Mouse (Mus musculus) myocyte (in vitro differentiated cells): Measurements from ENCODE around the gene Sox5. TPM values are rescaled to one million over a fixed set of nuclear protein-coding genes. Genes with fewer than 3 reads are reported as not detected.

ENCODE experiments used
- H3K27me3 ChIP-seq: one replicate; pipeline ENCODE4 v1.6.1; 2011; ENCODE audit not compliant: control insufficient read depth, insufficient read depth, insufficient read length
- H3K36me3 ChIP-seq: one replicate; pipeline ENCODE4 v1.6.1; 2011; ENCODE audit not compliant: control insufficient read depth, insufficient read depth
- H3K4me2 ChIP-seq: one replicate; pipeline ENCODE4 v1.6.1; 2011; ENCODE audit warnings: low read depth, control low read depth
- H3K4me3 ChIP-seq: one replicate; pipeline ENCODE4 v1.5.1; 2011; ENCODE audit warnings: mild to moderate bottlenecking, control low read depth, moderate library complexity
- H3K79me2 ChIP-seq: one replicate; pipeline ENCODE4 v1.6.1; 2011; ENCODE audit not compliant: control insufficient read depth, insufficient read depth
- H3ac ChIP-seq: one replicate; pipeline ENCODE4 v1.6.1; 2011; ENCODE audit not compliant: control insufficient read depth, insufficient read length
- CEBPB ChIP-seq: IDR thresholded peaks from 2 replicates; pipeline ENCODE4 v1.6.1; 2011; ENCODE audit warnings: mild to moderate bottlenecking, moderate library complexity; ENCODE audit not compliant: poor library complexity, insufficient read depth, severe bottlenecking
- E2F4 ChIP-seq: IDR thresholded peaks from one replicate; pipeline ENCODE4 v1.6.1; 2011; ENCODE audit warnings: mild to moderate bottlenecking, control low read depth, moderate library complexity; ENCODE audit not compliant: insufficient read depth
- MAX ChIP-seq: IDR thresholded peaks from one replicate; pipeline ENCODE4 v1.6.1; 2011; ENCODE audit warnings: low read depth, mild to moderate bottlenecking, control low read depth
- MYOD1 ChIP-seq, 3 experiments: IDR thresholded peaks; one replicate each; pipeline ENCODE4 v1.6.1; 2011; ENCODE audit warnings: control low read depth in 2 of 3, low read depth in 2 of 3, mild to moderate bottlenecking in 2 of 3, moderate library complexity in 1 of 3; ENCODE audit not compliant: insufficient read length in 2 of 3, control insufficient read depth in 1 of 3
- MYOG ChIP-seq, 3 experiments: IDR thresholded peaks; one replicate each; pipeline ENCODE4 v1.6.1; 2011; ENCODE audit warnings: control low read depth in 2 of 3, low read depth in 2 of 3, mild to moderate bottlenecking in 2 of 3; ENCODE audit not compliant: insufficient read length in 2 of 3, control insufficient read depth in 1 of 3, insufficient read depth in 1 of 3
- POLR2A ChIP-seq: IDR thresholded peaks from one replicate; pipeline ENCODE4 v1.6.1; 2011; ENCODE audit warnings: low read depth, mild to moderate bottlenecking, control low read depth, moderate library complexity; ENCODE audit not compliant: insufficient read length
- POLR2AphosphoS2 ChIP-seq: IDR thresholded peaks from one replicate; pipeline ENCODE4 v1.6.1; 2011; ENCODE audit warnings: low read depth, control low read depth; ENCODE audit not compliant: insufficient read length
- REST ChIP-seq: IDR thresholded peaks from one replicate; pipeline ENCODE4 v1.6.1; 2011; ENCODE audit warnings: mild to moderate bottlenecking, control low read depth, moderate library complexity; ENCODE audit not compliant: insufficient read depth, insufficient read length
- SRF ChIP-seq: IDR thresholded peaks from one replicate; pipeline ENCODE4 v1.6.1; 2011; ENCODE audit warnings: low read depth; ENCODE audit not compliant: control insufficient read depth, insufficient read length
- TCF12 ChIP-seq: IDR thresholded peaks from one replicate; pipeline ENCODE4 v1.6.1; 2011; ENCODE audit warnings: mild to moderate bottlenecking, control low read depth; ENCODE audit not compliant: poor library complexity, insufficient read depth, severe bottlenecking
- TCF3 ChIP-seq: IDR thresholded peaks from one replicate; pipeline ENCODE4 v1.6.1; 2011; ENCODE audit warnings: low read depth, control low read depth; ENCODE audit not compliant: insufficient read length
- USF1 ChIP-seq: IDR thresholded peaks from one replicate; pipeline ENCODE4 v1.6.1; 2011; ENCODE audit warnings: low read depth, mild to moderate bottlenecking, control low read depth, moderate library complexity
- polyA plus RNA-seq: library from polyadenylated mRNA; unstranded; fragments of >200 nt; fragmentation: generic; extraction: Trizol; gene quantifications from one replicate; pipeline ENCODE4 v1.2.1, GENCODE M21; 2012; ENCODE audit warnings: missing spikeins

The Sox5 gene
- polyA plus RNA-seq, 1 experiment: 0.50 TPM

DNA sequence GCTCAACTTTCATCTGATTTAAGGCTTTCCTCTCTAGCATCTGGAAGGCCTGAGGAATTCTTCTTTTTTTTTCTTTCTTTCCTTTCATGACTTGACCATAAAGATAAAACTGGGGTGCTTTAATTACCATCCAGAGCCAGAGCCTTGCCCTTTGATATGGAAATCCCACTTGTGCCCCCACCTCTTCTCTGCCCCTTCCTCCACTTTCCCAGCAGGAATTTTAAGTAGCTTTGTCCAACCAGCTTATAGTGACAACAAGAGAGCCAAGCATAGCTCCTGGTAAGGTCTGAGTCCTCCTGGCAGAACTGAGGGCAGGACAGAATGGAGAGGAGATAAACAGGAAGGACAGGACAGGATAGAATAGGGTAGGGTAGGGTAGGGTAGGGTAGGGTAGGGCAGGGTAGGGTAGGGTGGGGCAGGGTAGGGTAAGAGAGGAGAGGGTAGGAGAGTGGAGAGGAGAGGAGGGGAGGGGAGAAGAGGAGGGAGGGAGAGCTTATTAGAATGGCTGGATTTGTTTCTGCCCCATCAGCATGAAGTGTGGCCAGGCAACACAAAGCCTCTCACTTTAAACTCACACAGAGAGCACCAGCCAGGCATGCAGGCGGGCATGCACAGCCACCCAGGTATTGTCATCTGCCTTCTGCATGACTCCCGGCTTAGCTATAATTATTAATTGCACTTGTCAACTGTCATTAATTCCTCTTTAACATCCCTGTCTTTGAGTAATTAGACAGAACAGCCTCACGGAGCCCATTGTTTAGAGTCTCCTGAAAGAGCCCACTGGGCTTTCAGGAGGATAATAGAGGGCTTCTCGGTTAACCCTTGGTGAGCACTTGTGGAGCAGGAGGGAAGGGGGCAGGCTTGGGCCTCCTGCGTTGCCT lies 300.9 kb downstream of the Sox5 start:
- Histone ChIP-seq H3K27me3 (no peaks in the 10 kb centered on the region), H3ac (no peak overlapping the region), H3K4me2 (no peak overlapping the region), H3K79me2 (no peaks in the 10 kb centered on the region), H3K36me3 (no peaks in the 10 kb centered on the region), H3K4me3 (no peak overlapping the region)
- TF ChIP-seq POLR2AphosphoS2: no peak
- TF ChIP-seq MYOG (IDR thresholded peaks at IDR 0.05; ENCODE audit: control insufficient read depth in 1 of 3, insufficient read depth in 1 of 3, insufficient read length in 2 of 3, low read depth in 2 of 3): no peak
- TF ChIP-seq REST: no peak
- TF ChIP-seq E2F4: no peak
- TF ChIP-seq POLR2A: no peak
- no peak for TF ChIP-seq MYOD1 (IDR thresholded peaks at IDR 0.05; ENCODE audit: control insufficient read depth in 1 of 3, insufficient read length in 2 of 3, low read depth in 2 of 3)
- no peak for TF ChIP-seq USF1
- no peak for TF ChIP-seq SRF
- TF ChIP-seq TCF3: no peak
- TF ChIP-seq MAX: no peak
- no peak for TF ChIP-seq CEBPB
- TF ChIP-seq TCF12: no peak

DNA sequence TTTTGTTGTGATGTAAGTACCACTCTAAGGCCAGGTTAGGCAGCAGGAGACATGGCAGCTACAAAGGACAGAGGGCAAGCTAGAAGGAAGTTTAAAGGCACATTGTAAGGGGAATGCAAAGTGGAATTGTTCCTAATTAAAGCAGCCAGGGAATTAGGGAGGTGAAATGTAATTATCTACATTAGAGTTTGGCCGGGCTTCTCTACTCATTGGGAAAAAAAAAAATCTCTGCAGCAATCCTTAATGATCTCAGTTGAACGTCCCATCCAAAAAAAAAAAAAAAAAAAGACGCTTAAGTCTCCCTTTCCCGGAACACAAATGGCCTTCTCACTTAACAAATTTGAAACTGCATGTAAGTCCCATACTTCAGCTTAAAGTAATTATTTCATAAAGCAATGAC lies 301.9 kb downstream of the Sox5 start:
- TF ChIP-seq TCF3 (no peak), USF1 (no peak), E2F4 (no peak), MYOG (IDR thresholded peaks at IDR 0.05; ENCODE audit: control insufficient read depth in 1 of 3, insufficient read depth in 1 of 3, insufficient read length in 2 of 3, low read depth in 2 of 3) (no peak), POLR2AphosphoS2 (no peak), MYOD1 (IDR thresholded peaks at IDR 0.05; ENCODE audit: control insufficient read depth in 1 of 3, insufficient read length in 2 of 3, low read depth in 2 of 3) (no peak), MAX (no peak), POLR2A (no peak), TCF12 (no peak), CEBPB (no peak), REST (no peak), SRF (no peak)
- no peak overlapping the region for H3K4me3 ChIP-seq
- H3K36me3 ChIP-seq: no peaks in the 10 kb centered on the region
- H3K79me2 ChIP-seq: no peaks in the 10 kb centered on the region
- H3K4me2 ChIP-seq: no peak overlapping the region
- no peaks in the 10 kb centered on the region for H3K27me3 ChIP-seq
- no peak overlapping the region for H3ac ChIP-seq

DNA sequence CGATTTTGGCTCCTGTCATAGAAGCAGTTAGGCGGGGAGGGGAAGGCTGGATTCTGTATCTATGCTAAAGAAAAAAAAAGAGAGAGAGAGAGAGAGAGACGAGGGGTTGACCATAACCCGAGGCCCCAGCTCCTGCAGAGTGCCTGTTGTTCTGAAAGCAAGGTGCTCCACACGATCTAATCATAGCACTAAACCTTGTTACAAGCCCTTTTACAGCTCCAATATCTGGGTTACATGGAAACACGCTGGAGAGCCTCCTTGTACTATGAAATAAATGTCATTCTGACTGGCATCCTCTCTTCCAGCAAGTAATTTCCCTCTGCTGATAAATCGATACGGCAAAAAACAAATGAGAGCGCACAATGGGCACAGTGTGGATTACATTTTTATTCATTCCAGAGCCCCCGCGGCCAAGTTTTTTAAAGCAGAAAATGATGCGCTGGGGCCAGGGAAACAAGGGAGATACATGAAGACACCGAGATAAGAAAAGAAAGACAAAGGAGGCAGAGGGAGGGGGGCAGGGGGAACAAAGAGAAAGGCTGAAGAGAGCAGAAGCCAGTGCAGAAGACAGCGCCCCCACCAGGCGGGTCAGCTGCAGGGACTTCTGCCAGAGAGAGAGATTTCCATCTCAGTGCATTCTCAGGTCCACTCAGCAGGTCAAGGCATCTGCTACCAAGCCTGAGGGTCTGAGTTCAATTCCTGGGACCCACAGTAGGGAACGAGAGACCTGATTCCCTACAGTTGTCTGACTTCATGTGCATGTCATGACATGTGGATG lies 304.3 kb downstream of the Sox5 start:
- Histone ChIP-seq H3ac (no peak overlapping the region), H3K36me3 (no peaks in the 10 kb centered on the region), H3K4me2 (no peak overlapping the region), H3K4me3 (no peak overlapping the region), H3K27me3 (no peaks in the 10 kb centered on the region), H3K79me2 (no peaks in the 10 kb centered on the region)
- TF ChIP-seq USF1: no peak
- TF ChIP-seq MAX: no peak
- no peak for TF ChIP-seq TCF12
- TF ChIP-seq MYOG (IDR thresholded peaks at IDR 0.05; ENCODE audit: control insufficient read depth in 1 of 3, insufficient read depth in 1 of 3, insufficient read length in 2 of 3, low read depth in 2 of 3): no peak
- no peak for TF ChIP-seq MYOD1 (IDR thresholded peaks at IDR 0.05; ENCODE audit: control insufficient read depth in 1 of 3, insufficient read length in 2 of 3, low read depth in 2 of 3)
- no peak for TF ChIP-seq SRF
- no peak for TF ChIP-seq POLR2AphosphoS2
- no peak for TF ChIP-seq CEBPB
- no peak for TF ChIP-seq REST
- no peak for TF ChIP-seq TCF3
- TF ChIP-seq E2F4: no peak
- no peak for TF ChIP-seq POLR2A

DNA sequence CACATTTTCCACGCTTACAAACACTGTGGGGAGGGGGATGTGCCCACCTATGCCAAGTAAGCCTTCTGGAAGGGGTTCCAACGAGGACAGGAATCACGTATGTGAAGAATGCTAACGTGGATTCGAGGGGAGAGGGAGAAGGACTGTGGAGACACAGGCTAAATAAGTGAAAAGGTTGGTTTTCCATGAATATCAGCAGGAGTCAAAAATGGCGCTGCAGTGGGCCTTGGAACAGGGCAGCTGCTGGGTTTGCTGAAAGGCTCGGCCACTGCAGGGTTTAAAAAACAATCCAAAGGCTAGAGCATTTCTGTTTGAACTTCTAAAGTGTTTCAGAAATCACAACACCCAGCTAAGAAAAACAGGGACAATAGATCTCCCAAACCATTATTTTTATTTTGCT lies 308.3 kb downstream of the Sox5 start:
- H3K36me3 ChIP-seq: no peaks in the 10 kb centered on the region
- H3K4me2 ChIP-seq: no peak overlapping the region
- H3K4me3 ChIP-seq: no peak overlapping the region
- TF ChIP-seq REST: no peak
- no peak for TF ChIP-seq MYOG (IDR thresholded peaks at IDR 0.05; ENCODE audit: control insufficient read depth in 1 of 3, insufficient read depth in 1 of 3, insufficient read length in 2 of 3, low read depth in 2 of 3)
- no peak for TF ChIP-seq MYOD1 (IDR thresholded peaks at IDR 0.05; ENCODE audit: control insufficient read depth in 1 of 3, insufficient read length in 2 of 3, low read depth in 2 of 3)
- no peak for TF ChIP-seq SRF
- TF ChIP-seq TCF3: no peak
- no peak for TF ChIP-seq POLR2AphosphoS2
- no peak for TF ChIP-seq E2F4
- no peak for TF ChIP-seq TCF12
- TF ChIP-seq MAX: no peak
- TF ChIP-seq POLR2A: no peak
- no peak for TF ChIP-seq USF1
- no peak for TF ChIP-seq CEBPB
- H3K79me2 ChIP-seq: no peaks in the 10 kb centered on the region
- H3ac ChIP-seq: no peak overlapping the region
- H3K27me3 ChIP-seq: no peaks in the 10 kb centered on the region
